Mouse (Mus musculus) activated CD4-positive, CD25-positive, alpha-beta regulatory T cell, adult 4 months (primary cell): ENCODE measurements around the gene Retreg1. TPM values are rescaled to one million over a fixed set of nuclear protein-coding genes. Genes with fewer than 3 reads are reported as not detected.
A peak's percentile ranks its signal among the peaks of the same experiment; 100 is the strongest.

ENCODE experiments used
- ATAC-seq: one replicate; pipeline ENCODE4 v1.8.0; 2017
- polyA plus RNA-seq, 2 experiments: library from polyadenylated mRNA; unstranded; fragments of 100-300 nt; shearing (Covaris generic); gene quantifications; one replicate each; pipeline ENCODE4 v1.2.1; 2017

The Retreg1 gene
- polyA plus RNA-seq, 2 experiments from 2014 or later: 58.2 to 69.6 TPM

GRCm38 (mm10) chr15:25834282-25834681 is 8.7 kb upstream of the Retreg1 start:
- ATAC-seq: no peak

- ATAC-seq: no peak
Measured at GRCm38 (mm10) chr15:25834920-25835674, 7.9 kb upstream of the Retreg1 start.

- no peak for ATAC-seq
Measured at GRCm38 (mm10) chr15:25842462-25843085, 406 bp upstream of the Retreg1 start.

- no peak for ATAC-seq
Measured at GRCm38 (mm10) chr15:25844013-25844570, 1.1 kb downstream of the Retreg1 start.

- no peak for ATAC-seq
Measured at GRCm38 (mm10) chr15:25844771-25845170, 1.8 kb downstream of the Retreg1 start.

GRCm38 (mm10) chr15:25847576-25848168 is 4.7 kb downstream of the Retreg1 start:
- ATAC-seq: no peak

GRCm38 (mm10) chr15:25850552-25850951 is 7.6 kb downstream of the Retreg1 start:
- ATAC-seq: no peak

GRCm38 (mm10) chr15:25854270-25854904 is 11.4 kb downstream of the Retreg1 start:
- ATAC-seq: no peak

GRCm38 (mm10) chr15:25858611-25859058 is 15.7 kb downstream of the Retreg1 start:
- peak; percentile 54 for ATAC-seq

- no peak for ATAC-seq
Measured at GRCm38 (mm10) chr15:25859469-25859868, 16.5 kb downstream of the Retreg1 start.

- ATAC-seq: no peak
Measured at GRCm38 (mm10) chr15:25861900-25862299, 18.9 kb downstream of the Retreg1 start.

- ATAC-seq: peak; percentile 50
Measured at GRCm38 (mm10) chr15:25865605-25866004, 22.6 kb downstream of the Retreg1 start.

GRCm38 (mm10) chr15:25866106-25866505 is 23.1 kb downstream of the Retreg1 start:
- no peak for ATAC-seq

- ATAC-seq: no peak
Measured at GRCm38 (mm10) chr15:25869129-25869528, 26.1 kb downstream of the Retreg1 start.

GRCm38 (mm10) chr15:25871470-25871869 is 28.5 kb downstream of the Retreg1 start:
- no peak for ATAC-seq

GRCm38 (mm10) chr15:25872118-25872517 is 29.1 kb downstream of the Retreg1 start:
- no peak for ATAC-seq

- ATAC-seq: no peak
Measured at GRCm38 (mm10) chr15:25872657-25873056, 29.7 kb downstream of the Retreg1 start.

GRCm38 (mm10) chr15:25873536-25873935 is 30.6 kb downstream of the Retreg1 start:
- no peak for ATAC-seq

GRCm38 (mm10) chr15:25876601-25877161 is 33.7 kb downstream of the Retreg1 start:
- no peak for ATAC-seq

- no peak for ATAC-seq
Measured at GRCm38 (mm10) chr15:25877798-25878197, 34.8 kb downstream of the Retreg1 start.

- no peak for ATAC-seq
Measured at GRCm38 (mm10) chr15:25879229-25879628, 36.2 kb downstream of the Retreg1 start.

- ATAC-seq: no peak
Measured at GRCm38 (mm10) chr15:25880192-25880591, 37.2 kb downstream of the Retreg1 start.

GRCm38 (mm10) chr15:25882002-25882401 is 39.0 kb downstream of the Retreg1 start:
- no peak for ATAC-seq
